Mouse (Mus musculus): ENCODE data around the gene Grin3b.

GRCm38 (mm10) chr10:79936911-79937441, 33.5 kb upstream of the Grin3b start:
- no peak for TF ChIP-seq CTCF (IDR thresholded peaks at IDR 0.05; ENCODE audit: extremely low read depth, insufficient read depth, insufficient read length, insufficient replicate concordance)
- TF ChIP-seq POLR2A (IDR thresholded peaks at IDR 0.05; ENCODE audit: low read depth, low read length): no peak
